In genomic region chr1:23922530-23922884, GRCm38 (mm10) we compare ENCODE assay signal across 7 mouse cellular contexts. TPM values are rescaled to one million over a fixed set of nuclear protein-coding genes. Genes with fewer than 3 reads are reported as not detected.
A peak's percentile ranks its signal among the peaks of the same experiment; 100 is the strongest.
DNase-seq lines count a peak whose midpoint lies in the region; ATAC-seq lines count a peak whose summit lies in the region.

No protein-coding gene starts in this region.

- peak overlapping the region; percentile 99 for H3K4me3 ChIP-seq in megakaryocyte, embryonic 14.5 days (replicated peaks)
- H3K4me3 ChIP-seq in forebrain, embryonic 12.5 days (replicated peaks), result peak overlapping the region; percentile 90
- H3K4me3 ChIP-seq in limb, embryonic 13.5 days, result peak overlapping the region; percentile 97
- peak overlapping the region; percentile 96 for H3K4me3 ChIP-seq in stomach, embryonic 14.5 days (ENCODE audit: low read depth, low read length)

- H3K9me3 ChIP-seq in megakaryocyte, embryonic 14.5 days, result peaks cover 26% of the 10 kb centered on the region
- no peaks in the 10 kb centered on the region for H3K9me3 ChIP-seq in forebrain, embryonic 12.5 days
- H3K9me3 ChIP-seq in limb, embryonic 13.5 days, result no peaks in the 10 kb centered on the region
- no peaks in the 10 kb centered on the region for H3K9me3 ChIP-seq in stomach, embryonic 14.5 days (ENCODE audit: control insufficient read depth, low read depth, low read length)

- H3K4me1 ChIP-seq in megakaryocyte, embryonic 14.5 days, result peaks cover 50% of the 10 kb centered on the region
- peaks cover 15% of the 10 kb centered on the region for H3K4me1 ChIP-seq in forebrain, embryonic 12.5 days
- H3K4me1 ChIP-seq in limb, embryonic 13.5 days, result peaks cover 14% of the 10 kb centered on the region
- H3K4me1 ChIP-seq in stomach, embryonic 14.5 days (ENCODE audit: control insufficient read depth, insufficient read depth, low read length), result peaks cover 6% of the 10 kb centered on the region; the same call in 1 of the 2 replicates

- peaks cover 18% of the 10 kb centered on the region for H3K36me3 ChIP-seq in megakaryocyte, embryonic 14.5 days (replicated peaks; ENCODE audit: low read length)
- no peaks in the 10 kb centered on the region for H3K36me3 ChIP-seq in forebrain, embryonic 12.5 days (replicated peaks)
- H3K36me3 ChIP-seq in limb, embryonic 13.5 days, result no peaks in the 10 kb centered on the region
- H3K36me3 ChIP-seq in stomach, embryonic 14.5 days (ENCODE audit: control insufficient read depth, insufficient read depth, low read length), result no peaks in the 10 kb centered on the region; the same call in 1 of the 2 replicates

- DNase-seq in thymus, postnatal 25 days, result no peak
- DNase-seq in layer of hippocampus, postnatal 10 days (ENCODE audit: low spot score in 2 of 2), result no peak

- H3K4me2 ChIP-seq in forebrain, embryonic 12.5 days, result peak overlapping the region; percentile 74
- peak overlapping the region; percentile 82 for H3K4me2 ChIP-seq in limb, embryonic 13.5 days (replicated peaks)
- H3K4me2 ChIP-seq in stomach, embryonic 14.5 days (replicated peaks; ENCODE audit: low read depth, low read length), result peak overlapping the region; percentile 80

- no peak for ATAC-seq in megakaryocyte, adult 5-6 weeks (ENCODE audit: poor library complexity, severe bottlenecking)
- ATAC-seq in forebrain, embryonic 12.5 days (ENCODE audit: low FRiP score), result peak; percentile 13; the same call in 1 of the 2 replicates
- no peak; the same call in 1 of the 2 replicates for ATAC-seq in limb, embryonic 13.5 days (ENCODE audit: low FRiP score, low read depth)
- no peak for ATAC-seq in stomach, embryonic 14.5 days (ENCODE audit: insufficient number of reproducible peaks, insufficient read depth, low FRiP score, low read depth)

- no peaks in the 10 kb centered on the region for H3K27me3 ChIP-seq in megakaryocyte, embryonic 14.5 days (replicated peaks)
- H3K27me3 ChIP-seq in forebrain, embryonic 12.5 days, result no peaks in the 10 kb centered on the region
- H3K27me3 ChIP-seq in limb, embryonic 13.5 days, result no peaks in the 10 kb centered on the region
- no peaks in the 10 kb centered on the region for H3K27me3 ChIP-seq in stomach, embryonic 14.5 days (ENCODE audit: control insufficient read depth, insufficient read depth, low read length)

- H3K27ac ChIP-seq in forebrain, embryonic 12.5 days, result peak overlapping the region; percentile 93
- H3K27ac ChIP-seq in limb, embryonic 13.5 days, result no peak overlapping the region
- H3K27ac ChIP-seq in stomach, embryonic 14.5 days (ENCODE audit: low read length), result no peak overlapping the region

- 34% methylated on average over 9 of the region's 9 CpGs for WGBS in forebrain, embryonic 12.5 days
- 25% methylated on average over 9 of the region's 9 CpGs for WGBS in limb, embryonic 13.5 days
- 31% methylated on average over 9 of the region's 9 CpGs for WGBS in stomach, embryonic 14.5 days

- peak overlapping the region; percentile 88 for H3K9ac ChIP-seq in forebrain, embryonic 12.5 days
- peak overlapping the region; percentile 92 for H3K9ac ChIP-seq in limb, embryonic 13.5 days
- peak overlapping the region; percentile 92; the same call in 1 of the 2 replicates for H3K9ac ChIP-seq in stomach, embryonic 14.5 days (replicated peaks; ENCODE audit: low read depth, low read length)

RNA-seq across cellular contexts. Expression of gene Smap1, which starts 0.4 kb away (rescaled TPM):
- polyA plus RNA-seq in megakaryocyte, embryonic 14.5 days (2012; ENCODE audit: insufficient read depth, low replicate concordance), result 31.9 and 51.5 TPM in 2 replicates
- 63.1 and 70.6 TPM in 2 replicates for total RNA-seq in megakaryocyte, adult 5-6 weeks (2015)
- total RNA-seq in megakaryocyte, adult 5-6 weeks (2017), result 28.7 and 39.4 TPM in 2 replicates
- polyA plus RNA-seq in forebrain, embryonic 12.5 days (2016; fragmentation: Nextera tagmentation; extraction: Ambion mirVana), result 56.5 and 60.9 TPM in 2 replicates
- polyA plus RNA-seq in limb, embryonic 13.5 days (2015; fragmentation: Nextera tagmentation; extraction: Ambion mirVana), result 45.1 and 51.1 TPM in 2 replicates
- polyA plus RNA-seq in stomach, embryonic 14.5 days (2014; fragmentation: Nextera tagmentation; extraction: Ambion mirVana), result 35.4 and 41.4 TPM in 2 replicates
- 100 to 1,000 TPM; 192 to 197 TPM for total RNA-seq in layer of hippocampus, postnatal 10 days (2021)
